Mouse (Mus musculus): ENCODE measurements around the gene Rps6ka2. TPM values are rescaled to one million over a fixed set of nuclear protein-coding genes. Genes with fewer than 3 reads are reported as not detected.

Gene Rps6ka2
- polyA plus RNA-seq, 1 experiment from 2014 or later: 30.9 TPM

- Histone ChIP-seq H3K4me3 (no peak overlapping the region), H3K4me2 (replicated peaks) (no peak overlapping the region), H3K27me3 (no peaks in the 10 kb centered on the region), H3K4me1 (peaks cover 23% of the 10 kb centered on the region), H3K27ac (replicated peaks) (0 out of 2 replicates have a peak overlapping the region, but pooled peaks have one; percentile 15), H3K36me3 (peaks cover 11% of the 10 kb centered on the region), H3K9ac (replicated peaks) (no peak overlapping the region), H3K9me3 (no peaks in the 10 kb centered on the region)
- 88% methylated on average over 4 of the region's 4 CpGs for WGBS
- ATAC-seq (ENCODE audit: low FRiP score, low read depth): no peak
Observed at GRCm38 (mm10) chr17:7265291-7265690, 95.4 kb downstream of the Rps6ka2 start.

GRCm38 (mm10) chr17:7265705-7266368, 95.9 kb downstream of the Rps6ka2 start:
- Histone ChIP-seq H3K27me3 (no peaks in the 10 kb centered on the region), H3K4me3 (no peak overlapping the region), H3K36me3 (peaks cover 11% of the 10 kb centered on the region), H3K4me2 (replicated peaks) (no peak overlapping the region), H3K9ac (replicated peaks) (no peak overlapping the region), H3K27ac (replicated peaks) (0 out of 2 replicates have a peak overlapping the region, but pooled peaks have one; percentile 15), H3K9me3 (no peaks in the 10 kb centered on the region), H3K4me1 (peaks cover 23% of the 10 kb centered on the region)
- ATAC-seq (ENCODE audit: low FRiP score, low read depth): no peak
- 44% methylated on average over 12 of the region's 12 CpGs for WGBS

- Histone ChIP-seq H3K27ac (replicated peaks) (no peak overlapping the region), H3K27me3 (no peaks in the 10 kb centered on the region), H3K9me3 (no peaks in the 10 kb centered on the region), H3K4me3 (no peak overlapping the region), H3K36me3 (peaks cover 11% of the 10 kb centered on the region), H3K4me1 (peaks cover 22% of the 10 kb centered on the region), H3K9ac (replicated peaks) (no peak overlapping the region), H3K4me2 (replicated peaks) (no peak overlapping the region)
- 91% methylated on average over 2 of the region's 2 CpGs for WGBS
- no peak for ATAC-seq (ENCODE audit: low FRiP score, low read depth)
Observed at GRCm38 (mm10) chr17:7267843-7268242, 97.9 kb downstream of the Rps6ka2 start.

- Histone ChIP-seq H3K9ac (replicated peaks) (no peak overlapping the region), H3K27ac (replicated peaks) (0 out of 2 replicates have a peak overlapping the region, but pooled peaks have one; percentile 15), H3K9me3 (no peaks in the 10 kb centered on the region), H3K4me1 (peaks cover 22% of the 10 kb centered on the region), H3K4me2 (replicated peaks) (no peak overlapping the region), H3K4me3 (no peak overlapping the region), H3K27me3 (no peaks in the 10 kb centered on the region), H3K36me3 (peaks cover 4% of the 10 kb centered on the region)
- WGBS: 75% methylated on average over 12 of the region's 12 CpGs
- ATAC-seq (ENCODE audit: low FRiP score, low read depth): no peak
Observed at GRCm38 (mm10) chr17:7269151-7269806, 99.4 kb downstream of the Rps6ka2 start.

- Histone ChIP-seq H3K27me3 (no peaks in the 10 kb centered on the region), H3K36me3 (no peaks in the 10 kb centered on the region), H3K9me3 (no peaks in the 10 kb centered on the region), H3K4me3 (no peak overlapping the region), H3K4me1 (peaks cover 19% of the 10 kb centered on the region), H3K4me2 (replicated peaks) (no peak overlapping the region), H3K9ac (replicated peaks) (no peak overlapping the region), H3K27ac (replicated peaks) (no peak overlapping the region)
- ATAC-seq (ENCODE audit: low FRiP score, low read depth): no peak
- WGBS: 87% methylated on average over 8 of the region's 8 CpGs
Observed at GRCm38 (mm10) chr17:7270506-7270905, 100.6 kb downstream of the Rps6ka2 start.

GRCm38 (mm10) chr17:7271522-7272134, 101.7 kb downstream of the Rps6ka2 start:
- 71% methylated on average over 10 of the region's 10 CpGs for WGBS
- Histone ChIP-seq H3K4me3 (no peak overlapping the region), H3K27me3 (no peaks in the 10 kb centered on the region), H3K4me2 (replicated peaks) (no peak overlapping the region), H3K9ac (replicated peaks) (no peak overlapping the region), H3K36me3 (no peaks in the 10 kb centered on the region), H3K9me3 (no peaks in the 10 kb centered on the region), H3K4me1 (peaks cover 8% of the 10 kb centered on the region), H3K27ac (replicated peaks) (no peak overlapping the region)
- ATAC-seq (ENCODE audit: low FRiP score, low read depth): no peak

- H3K4me1 ChIP-seq: peaks cover 8% of the 10 kb centered on the region
- H3K9ac ChIP-seq (replicated peaks): no peak overlapping the region
- H3K36me3 ChIP-seq: peaks cover 8% of the 10 kb centered on the region
- no peak overlapping the region for H3K4me3 ChIP-seq
- 63% methylated on average over 9 of the region's 9 CpGs for WGBS
- no peak overlapping the region for H3K4me2 ChIP-seq (replicated peaks)
- H3K27me3 ChIP-seq: no peaks in the 10 kb centered on the region
- no peaks in the 10 kb centered on the region for H3K9me3 ChIP-seq
- no peak overlapping the region for H3K27ac ChIP-seq (replicated peaks)
- ATAC-seq (ENCODE audit: low FRiP score, low read depth): no peak
Observed at GRCm38 (mm10) chr17:7273054-7273453, 103.1 kb downstream of the Rps6ka2 start.

GRCm38 (mm10) chr17:7273785-7274184, 103.9 kb downstream of the Rps6ka2 start:
- no peak overlapping the region for H3K4me2 ChIP-seq (replicated peaks)
- H3K27ac ChIP-seq (replicated peaks): no peak overlapping the region
- no peak overlapping the region for H3K4me3 ChIP-seq
- H3K27me3 ChIP-seq: no peaks in the 10 kb centered on the region
- H3K4me1 ChIP-seq: peaks cover 7% of the 10 kb centered on the region
- ATAC-seq (ENCODE audit: low FRiP score, low read depth): no peak
- no peaks in the 10 kb centered on the region for H3K9me3 ChIP-seq
- H3K36me3 ChIP-seq: peaks cover 14% of the 10 kb centered on the region
- WGBS: 93% methylated on average over 10 of the region's 10 CpGs
- H3K9ac ChIP-seq (replicated peaks): no peak overlapping the region

GRCm38 (mm10) chr17:7278702-7279242, 108.9 kb downstream of the Rps6ka2 start:
- H3K9me3 ChIP-seq: no peaks in the 10 kb centered on the region
- no peaks in the 10 kb centered on the region for H3K4me1 ChIP-seq
- H3K36me3 ChIP-seq: peaks cover 37% of the 10 kb centered on the region
- WGBS: 93% methylated on average over 15 of the region's 15 CpGs
- H3K4me2 ChIP-seq (replicated peaks): no peak overlapping the region
- H3K27ac ChIP-seq (replicated peaks): no peak overlapping the region
- no peaks in the 10 kb centered on the region for H3K27me3 ChIP-seq
- no peak overlapping the region for H3K4me3 ChIP-seq
- no peak for ATAC-seq (ENCODE audit: low FRiP score, low read depth)
- no peak overlapping the region for H3K9ac ChIP-seq (replicated peaks)

- no peak for ATAC-seq (ENCODE audit: low FRiP score, low read depth)
- no peaks in the 10 kb centered on the region for H3K4me1 ChIP-seq
- no peak overlapping the region for H3K27ac ChIP-seq (replicated peaks)
- H3K9me3 ChIP-seq: no peaks in the 10 kb centered on the region
- no peak overlapping the region for H3K4me2 ChIP-seq (replicated peaks)
- no peak overlapping the region for H3K9ac ChIP-seq (replicated peaks)
- peaks cover 42% of the 10 kb centered on the region for H3K36me3 ChIP-seq
- H3K27me3 ChIP-seq: no peaks in the 10 kb centered on the region
- 90% methylated on average over 9 of the region's 9 CpGs for WGBS
- H3K4me3 ChIP-seq: no peak overlapping the region
Observed at GRCm38 (mm10) chr17:7279251-7279650, 109.3 kb downstream of the Rps6ka2 start.

GRCm38 (mm10) chr17:7284297-7284910, 114.5 kb downstream of the Rps6ka2 start:
- 77% methylated on average over 8 of the region's 8 CpGs for WGBS
- no peak overlapping the region for H3K27ac ChIP-seq (replicated peaks)
- no peaks in the 10 kb centered on the region for H3K4me1 ChIP-seq
- H3K36me3 ChIP-seq: peaks cover 48% of the 10 kb centered on the region
- H3K4me3 ChIP-seq: no peak overlapping the region
- no peaks in the 10 kb centered on the region for H3K9me3 ChIP-seq
- H3K9ac ChIP-seq (replicated peaks): no peak overlapping the region
- ATAC-seq (ENCODE audit: low FRiP score, low read depth): no peak
- H3K4me2 ChIP-seq (replicated peaks): no peak overlapping the region
- H3K27me3 ChIP-seq: no peaks in the 10 kb centered on the region

GRCm38 (mm10) chr17:7285292-7285691, 115.4 kb downstream of the Rps6ka2 start:
- 93% methylated on average over 12 of the region's 12 CpGs for WGBS
- no peak overlapping the region for H3K4me2 ChIP-seq (replicated peaks)
- no peaks in the 10 kb centered on the region for H3K9me3 ChIP-seq
- H3K36me3 ChIP-seq: peaks cover 49% of the 10 kb centered on the region
- no peaks in the 10 kb centered on the region for H3K4me1 ChIP-seq
- no peaks in the 10 kb centered on the region for H3K27me3 ChIP-seq
- no peak overlapping the region for H3K9ac ChIP-seq (replicated peaks)
- no peak overlapping the region for H3K27ac ChIP-seq (replicated peaks)
- ATAC-seq (ENCODE audit: low FRiP score, low read depth): no peak
- H3K4me3 ChIP-seq: no peak overlapping the region
